Mouse (Mus musculus): ENCODE data around the gene Olfr414.

GRCm38 (mm10) chr1:174427402-174427801 is 3.5 kb downstream of the Olfr414 start:
- TF ChIP-seq CTCF (IDR thresholded peaks at IDR 0.05; ENCODE audit: control insufficient read depth, insufficient read depth, insufficient replicate concordance, low read depth, low read length) (no peak), POLR2A (IDR thresholded peaks at IDR 0.05; ENCODE audit: control insufficient read depth, low read depth, low read length) (no peak)
